Mouse (Mus musculus) cerebellum, postnatal 25 days (tissue): Measurements from ENCODE around the gene Pitpnm1.

Experiments
- DNase-seq, 2 experiments: peaks; one replicate each; pipeline ENCODE4 v3.0.0; 2021; ENCODE audit warnings: mixed read lengths in 2 of 2

The Pitpnm1 gene

GRCm38 (mm10) chr19:4156771-4157170 lies 57.0 kb downstream of the Pitpnm1 start:
- no peak for DNase-seq

GRCm38 (mm10) chr19:4159049-4159448 lies 59.3 kb downstream of the Pitpnm1 start:
- no peak for DNase-seq

GRCm38 (mm10) chr19:4162646-4163542 lies 63.1 kb downstream of the Pitpnm1 start, which contains the start of gene Rps6kb2:
Gene Rps6kb2 (minus strand): TSS chr19:4163354.
- peak; percentile 98 for DNase-seq

- no peak for DNase-seq
Measured at GRCm38 (mm10) chr19:4163543-4163887, 63.7 kb downstream of the Pitpnm1 start.
